Mouse (Mus musculus): ENCODE measurements at regions not wholly inside any gene's neighbourhood (a gene's known extent, or its start where the extent isn't known, plus 50 kb on each side); places are given as distances from the start of the nearest gene placed in this dataset.

GRCm38 (mm10) chr2:128331681-128332080 lies 205.8 kb downstream of the Bcl2l11 start:
- TF ChIP-seq POLR2A (IDR thresholded peaks at IDR 0.05; ENCODE audit: low read depth, low read length): no peak
- no peak for TF ChIP-seq CTCF (IDR thresholded peaks at IDR 0.05; ENCODE audit: extremely low read depth, insufficient read length, insufficient replicate concordance, low read depth, low read length)

All from small intestine, adult 2 months (tissue).